Mouse (Mus musculus) liver, embryonic 14.5 days (tissue): ENCODE results near the gene Deaf1.
A peak's percentile ranks its signal among the peaks of the same experiment; 100 is the strongest.

ENCODE experiments used
- CTCF ChIP-seq: IDR thresholded peaks from 2 replicates; pipeline ENCODE4 v1.5.1; 2016; ENCODE audit warnings: antibody characterized with exemption, low read depth, control low read depth
- EP300 ChIP-seq: IDR thresholded peaks from 2 replicates; pipeline ENCODE4 v1.6.1; 2016; ENCODE audit warnings: antibody characterized with exemption, low read depth

DNA sequence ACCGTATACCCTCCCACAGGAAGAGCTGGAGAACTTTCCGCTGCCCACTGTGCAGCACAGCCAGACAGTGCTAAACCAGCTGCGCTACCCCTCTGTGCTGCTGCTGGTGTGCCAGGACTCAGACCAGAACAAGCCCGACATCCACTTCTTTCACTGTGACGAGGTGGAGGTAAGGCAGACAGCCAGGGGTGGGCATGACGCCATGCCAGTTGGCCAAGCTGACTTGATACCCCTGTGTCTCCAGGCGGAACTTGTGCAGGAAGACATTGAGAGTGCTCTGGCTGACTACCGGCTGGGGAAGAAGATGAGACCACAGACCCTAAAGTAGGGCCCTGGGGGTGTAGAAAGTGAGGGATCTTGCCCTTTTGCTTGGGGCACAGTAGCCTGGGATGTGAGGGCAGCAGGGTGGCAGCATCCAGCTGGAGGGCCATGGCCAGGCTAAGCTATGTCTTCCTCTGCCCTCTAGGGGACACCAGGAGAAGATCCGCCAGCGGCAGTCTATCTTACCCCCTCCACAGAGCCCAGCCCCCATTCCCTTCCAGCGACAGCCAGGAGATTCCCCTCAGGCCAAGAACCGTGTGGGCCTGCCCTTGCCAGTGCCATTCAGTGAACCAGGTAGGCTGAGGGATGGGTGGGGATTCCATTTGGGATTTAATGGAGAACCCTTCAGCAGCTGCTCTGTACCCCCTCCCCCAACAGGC, 28.3 kb upstream of the Deaf1 start:
- TF ChIP-seq CTCF = peak; percentile 47
- TF ChIP-seq EP300 = no peak
